Mouse (Mus musculus) limb, embryonic 15.5 days (tissue): Measurements from ENCODE around the gene Polr1c. TPM values are rescaled to one million over a fixed set of nuclear protein-coding genes. Genes with fewer than 3 reads are reported as not detected.

Experiments used
- ATAC-seq: fragments of 200-750 bp; cut with Nextera tagmentation; 2 replicates; pipeline ENCODE4 v1.8.0; 2017; ENCODE audit warnings: low read depth, moderate TSS enrichment; ENCODE audit not compliant: insufficient number of reproducible peaks, low FRiP score, low TSS enrichment
- H3K27ac ChIP-seq: fragments of 300-500 bp; sonication (generic); 2 replicates; pipeline ENCODE4 v1.5.1; 2015; ENCODE audit warnings: moderate library complexity, mild to moderate bottlenecking, inconsistent platforms
- H3K27me3 ChIP-seq: fragments of 300-500 bp; sonication (generic); 2 replicates; pipeline ENCODE4 v1.6.1; 2015; ENCODE audit warnings: inconsistent platforms
- H3K36me3 ChIP-seq: fragments of 300-500 bp; sonication (generic); 2 replicates; pipeline ENCODE4 v1.6.1; 2015; ENCODE audit warnings: inconsistent platforms
- H3K4me1 ChIP-seq: fragments of 300-500 bp; sonication (generic); 2 replicates; pipeline ENCODE4 v1.6.1; 2015; ENCODE audit warnings: inconsistent platforms
- H3K4me2 ChIP-seq: fragments of 300-500 bp; sonication (generic); 2 replicates; pipeline ENCODE4 v1.6.1; 2015; ENCODE audit warnings: mild to moderate bottlenecking, inconsistent platforms
- H3K4me3 ChIP-seq: fragments of 300-500 bp; sonication (generic); 2 replicates; pipeline ENCODE4 v1.5.1; 2015; ENCODE audit warnings: mild to moderate bottlenecking, inconsistent platforms
- H3K9ac ChIP-seq: fragments of 300-500 bp; sonication (generic); 2 replicates; pipeline ENCODE4 v1.6.1; 2015; ENCODE audit warnings: inconsistent platforms
- H3K9me3 ChIP-seq: fragments of 300-500 bp; sonication (generic); 2 replicates; pipeline ENCODE4 v1.6.1; 2016; ENCODE audit warnings: inconsistent platforms
- WGBS: fragments of 180-500 bp; shearing (Covaris S2); methylation state at CpG from one replicate; pipeline ENCODE4 v1.1.7; 2015; 5-methylcytosine and 5-hydroxymethylcytosine counted together
- polyA plus RNA-seq: library from polyadenylated mRNA; unstranded; fragments of >200 nt; fragmentation: Nextera tagmentation; extraction: Ambion mirVana; gene quantifications from 2 replicates; pipeline ENCODE4 v1.2.1, GENCODE M21; 2015

Gene Polr1c
- polyA plus RNA-seq, 1 experiment from 2014 or later: 76.5 TPM

- peaks cover 8% of the 10 kb centered on the region for H3K4me1 ChIP-seq
- WGBS: 84% methylated on average over 4 of the region's 4 CpGs
- no peaks in the 10 kb centered on the region for H3K27me3 ChIP-seq
- H3K4me3 ChIP-seq: no peak overlapping the region
- no peak overlapping the region for H3K9ac ChIP-seq
- no peak overlapping the region for H3K27ac ChIP-seq
- H3K9me3 ChIP-seq: no peaks in the 10 kb centered on the region
- peaks cover 82% of the 10 kb centered on the region for H3K36me3 ChIP-seq
- ATAC-seq: no peak
- H3K4me2 ChIP-seq: no peak overlapping the region
Observed at GRCm38 (mm10) chr17:46242993-46243392, 4.9 kb downstream of the Polr1c start.

DNA sequence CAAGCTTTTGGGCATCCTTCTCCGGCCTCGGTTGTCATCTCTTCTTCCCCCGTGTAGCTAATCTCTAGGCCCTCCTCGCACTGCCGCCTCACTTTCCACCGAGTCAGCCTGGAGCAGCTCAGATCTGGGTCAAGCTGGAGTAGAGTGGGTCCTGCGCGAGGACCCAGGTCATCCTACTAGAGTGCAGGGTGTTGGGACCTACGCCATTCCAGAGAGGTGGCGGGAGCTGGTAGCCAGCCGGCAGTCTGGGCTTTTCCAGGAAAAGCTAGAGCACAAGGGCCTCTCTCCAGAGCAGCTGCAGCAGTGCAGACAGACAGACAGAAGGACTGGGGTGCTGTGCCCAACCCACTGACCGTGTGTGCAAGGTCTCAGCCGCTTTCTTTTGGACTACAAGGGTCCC is 5.6 kb downstream of the Polr1c start:
- H3K27me3 ChIP-seq: no peaks in the 10 kb centered on the region
- peaks cover 89% of the 10 kb centered on the region for H3K36me3 ChIP-seq
- no peak for ATAC-seq
- H3K9ac ChIP-seq: no peak overlapping the region
- H3K27ac ChIP-seq: no peak overlapping the region
- 86% methylated on average over 13 of the region's 13 CpGs for WGBS
- H3K4me3 ChIP-seq: no peak overlapping the region
- H3K4me1 ChIP-seq: peaks cover 8% of the 10 kb centered on the region
- no peaks in the 10 kb centered on the region for H3K9me3 ChIP-seq
- H3K4me2 ChIP-seq: no peak overlapping the region

DNA sequence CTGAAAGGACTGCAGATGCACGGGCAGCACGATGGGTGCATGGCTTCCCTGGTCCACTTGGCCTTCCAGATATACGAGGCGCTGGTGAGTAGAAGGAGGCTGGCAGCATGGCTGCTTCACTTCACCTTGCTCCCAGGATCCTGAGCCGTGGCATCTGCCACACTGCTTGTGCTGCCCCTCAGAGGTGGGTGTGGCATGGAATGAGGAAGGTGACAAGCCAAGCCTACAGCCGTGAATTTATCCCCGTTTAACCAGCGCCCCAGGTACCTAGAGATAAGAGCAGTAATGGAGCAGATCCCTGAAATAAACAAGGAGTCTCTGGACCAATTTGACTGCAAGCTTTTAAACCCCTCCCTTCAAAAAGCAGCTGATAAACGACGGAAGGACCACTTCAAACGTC is 6.4 kb downstream of the Polr1c start:
- H3K4me3 ChIP-seq: no peak overlapping the region
- no peak overlapping the region for H3K27ac ChIP-seq
- no peaks in the 10 kb centered on the region for H3K4me1 ChIP-seq
- no peak overlapping the region for H3K4me2 ChIP-seq
- peaks cover 97% of the 10 kb centered on the region for H3K36me3 ChIP-seq
- 63% methylated on average over 11 of the region's 11 CpGs for WGBS
- no peaks in the 10 kb centered on the region for H3K27me3 ChIP-seq
- no peak overlapping the region for H3K9ac ChIP-seq
- no peak for ATAC-seq
- H3K9me3 ChIP-seq: no peaks in the 10 kb centered on the region

- no peaks in the 10 kb centered on the region for H3K9me3 ChIP-seq
- no peaks in the 10 kb centered on the region for H3K4me1 ChIP-seq
- WGBS: 90% methylated on average over 15 of the region's 15 CpGs
- H3K4me2 ChIP-seq: no peak overlapping the region
- H3K4me3 ChIP-seq: no peak overlapping the region
- no peaks in the 10 kb centered on the region for H3K27me3 ChIP-seq
- H3K36me3 ChIP-seq: peaks cover 92% of the 10 kb centered on the region
- no peak overlapping the region for H3K27ac ChIP-seq
- H3K9ac ChIP-seq: no peak overlapping the region
- no peak for ATAC-seq
Observed at GRCm38 (mm10) chr17:46239516-46240114, 8.2 kb downstream of the Polr1c start.

- ATAC-seq: no peak
- no peaks in the 10 kb centered on the region for H3K27me3 ChIP-seq
- no peak overlapping the region for H3K9ac ChIP-seq
- no peaks in the 10 kb centered on the region for H3K4me1 ChIP-seq
- H3K27ac ChIP-seq: no peak overlapping the region
- no peak overlapping the region for H3K4me3 ChIP-seq
- 81% methylated on average over 5 of the region's 5 CpGs for WGBS
- H3K9me3 ChIP-seq: no peaks in the 10 kb centered on the region
- no peak overlapping the region for H3K4me2 ChIP-seq
- H3K36me3 ChIP-seq: peaks cover 88% of the 10 kb centered on the region
Observed at GRCm38 (mm10) chr17:46237480-46237879, 10.4 kb downstream of the Polr1c start.

DNA sequence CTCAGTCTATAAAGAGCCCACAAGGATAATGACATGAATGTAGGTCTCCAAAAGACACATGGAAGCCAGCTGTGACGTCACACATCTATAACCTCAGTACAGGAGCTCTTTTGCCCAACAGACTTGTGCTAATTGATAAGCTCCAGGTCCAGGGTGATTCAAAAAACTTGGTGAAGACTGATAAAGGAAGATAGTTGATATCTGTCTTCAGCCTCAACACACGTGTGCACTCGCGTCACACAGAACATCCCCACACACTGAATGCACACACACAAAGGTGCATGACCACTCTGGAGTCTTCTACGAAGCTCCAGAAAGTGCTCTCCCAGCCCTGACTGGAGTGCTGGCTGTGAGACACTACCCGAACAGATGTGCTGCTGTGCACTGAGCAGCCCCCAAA is 10.8 kb downstream of the Polr1c start:
- 89% methylated on average over 6 of the region's 6 CpGs for WGBS
- H3K4me2 ChIP-seq: no peak overlapping the region
- H3K4me1 ChIP-seq: no peaks in the 10 kb centered on the region
- peaks cover 84% of the 10 kb centered on the region for H3K36me3 ChIP-seq
- H3K9me3 ChIP-seq: no peaks in the 10 kb centered on the region
- no peaks in the 10 kb centered on the region for H3K27me3 ChIP-seq
- ATAC-seq: no peak
- H3K27ac ChIP-seq: no peak overlapping the region
- no peak overlapping the region for H3K9ac ChIP-seq
- no peak overlapping the region for H3K4me3 ChIP-seq

DNA sequence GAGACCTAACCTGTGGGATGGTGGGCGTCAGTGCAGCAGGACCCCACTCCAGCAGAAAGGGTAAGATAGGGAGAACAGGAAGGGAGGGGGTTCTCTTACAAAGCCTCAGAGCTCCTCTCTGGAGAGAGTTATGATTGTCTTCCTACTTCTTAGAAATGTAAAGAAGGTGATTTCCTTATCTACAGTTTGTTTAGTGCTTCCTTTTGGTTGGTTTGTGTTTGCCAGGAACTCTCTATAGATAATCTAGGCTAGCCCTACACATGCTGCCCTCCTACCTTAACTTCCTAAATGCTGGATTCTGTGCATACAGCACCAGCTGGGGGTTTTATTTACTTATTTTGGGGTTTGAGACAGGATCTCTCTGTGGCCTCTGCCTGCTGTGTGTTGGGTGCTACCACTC is 11.8 kb downstream of the Polr1c start:
- Histone ChIP-seq H3K4me1 (no peaks in the 10 kb centered on the region), H3K9me3 (no peaks in the 10 kb centered on the region), H3K27me3 (no peaks in the 10 kb centered on the region), H3K36me3 (peaks cover 81% of the 10 kb centered on the region), H3K27ac (no peak overlapping the region), H3K4me2 (no peak overlapping the region), H3K9ac (no peak overlapping the region), H3K4me3 (no peak overlapping the region)
- 89% methylated on average over 1 of the region's 1 CpGs for WGBS
- no peak for ATAC-seq

DNA sequence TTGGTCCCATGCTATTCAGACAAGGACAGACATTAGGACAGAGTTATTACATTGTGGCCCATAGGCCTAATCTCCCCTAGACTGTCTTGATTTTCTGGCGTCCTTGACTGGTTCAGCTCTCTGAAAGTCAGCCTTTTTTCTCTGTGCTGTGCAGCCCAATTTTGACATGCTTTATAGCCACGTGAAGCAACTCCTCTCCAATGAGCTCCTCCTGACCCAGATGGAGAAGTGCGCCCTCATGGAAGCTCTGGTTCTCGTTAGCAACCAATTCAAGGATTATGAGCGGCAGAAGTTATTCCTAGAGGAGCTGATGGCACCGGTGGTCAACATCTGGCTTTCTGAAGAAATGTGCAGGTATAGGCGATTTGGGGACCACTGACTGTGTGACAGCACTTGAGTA is 20.3 kb downstream of the Polr1c start:
- H3K36me3 ChIP-seq: peaks cover 90% of the 10 kb centered on the region

DNA sequence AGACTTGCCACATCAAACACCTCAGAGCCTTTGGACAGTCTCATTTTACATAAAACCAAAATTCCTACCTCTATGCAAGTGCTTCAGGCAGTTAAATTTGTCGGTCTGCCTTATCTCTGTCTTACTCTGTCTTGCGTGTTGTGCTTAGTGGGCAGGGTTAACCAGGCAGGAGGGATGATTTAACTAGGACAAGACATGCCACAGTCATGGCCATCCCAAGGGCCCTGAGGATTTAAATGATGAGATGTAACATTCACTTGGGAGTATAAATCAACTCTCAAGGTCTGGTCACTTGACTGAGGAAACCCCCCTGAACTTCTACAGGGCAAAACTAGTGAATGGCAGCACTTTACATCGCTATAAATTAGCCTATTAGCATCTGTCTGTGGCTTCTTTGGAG is 26.3 kb downstream of the Polr1c start:
- 88% methylated on average over 3 of the region's 3 CpGs for WGBS
- H3K27me3 ChIP-seq: no peaks in the 10 kb centered on the region
- ATAC-seq: no peak
- peaks cover 97% of the 10 kb centered on the region for H3K36me3 ChIP-seq
- H3K9ac ChIP-seq: no peak overlapping the region
- no peak overlapping the region for H3K27ac ChIP-seq
- no peak overlapping the region for H3K4me3 ChIP-seq
- H3K9me3 ChIP-seq: no peaks in the 10 kb centered on the region
- no peaks in the 10 kb centered on the region for H3K4me1 ChIP-seq
- no peak overlapping the region for H3K4me2 ChIP-seq

More for the DNA sequence above, 20.3 kb downstream of the Polr1c start:
- ATAC-seq: no peak
- H3K9ac ChIP-seq: no peak overlapping the region
- H3K27ac ChIP-seq: no peak overlapping the region
- no peak overlapping the region for H3K4me3 ChIP-seq
- no peaks in the 10 kb centered on the region for H3K4me1 ChIP-seq
- H3K9me3 ChIP-seq: no peaks in the 10 kb centered on the region
- H3K4me2 ChIP-seq: no peak overlapping the region
- no peaks in the 10 kb centered on the region for H3K27me3 ChIP-seq
- WGBS: 51% methylated on average over 7 of the region's 7 CpGs

- Histone ChIP-seq H3K36me3 (peaks cover 92% of the 10 kb centered on the region), H3K4me1 (no peaks in the 10 kb centered on the region), H3K4me3 (no peak overlapping the region), H3K9ac (no peak overlapping the region), H3K4me2 (no peak overlapping the region), H3K27ac (no peak overlapping the region), H3K27me3 (no peaks in the 10 kb centered on the region), H3K9me3 (no peaks in the 10 kb centered on the region)
- no peak for ATAC-seq
- 80% methylated on average over 3 of the region's 3 CpGs for WGBS
Observed at GRCm38 (mm10) chr17:46210550-46210949, 37.3 kb downstream of the Polr1c start.

DNA sequence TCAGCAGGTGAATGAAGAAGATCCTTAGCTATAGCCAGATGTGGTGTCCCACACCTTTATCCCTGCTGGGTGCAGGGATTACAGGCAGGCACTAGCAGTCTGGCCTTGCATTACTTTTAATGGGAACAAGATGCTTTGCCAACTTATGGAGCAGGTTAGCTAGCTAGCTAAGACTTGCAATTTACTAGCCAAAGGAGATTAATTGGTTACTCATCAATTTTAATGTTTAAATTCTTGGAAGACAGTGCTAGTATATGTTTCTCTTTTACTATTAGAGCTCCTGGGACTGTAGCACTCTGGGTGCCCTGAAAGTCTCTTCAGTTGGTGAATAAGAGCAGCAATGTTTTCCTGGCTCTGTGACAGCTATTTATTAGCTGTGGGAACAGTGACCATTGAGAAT is 41.2 kb downstream of the Polr1c start:
- H3K36me3 ChIP-seq: peaks cover 66% of the 10 kb centered on the region
- no peak for ATAC-seq
- no peak overlapping the region for H3K9ac ChIP-seq
- no peaks in the 10 kb centered on the region for H3K9me3 ChIP-seq
- no peak overlapping the region for H3K4me3 ChIP-seq
- H3K27me3 ChIP-seq: no peaks in the 10 kb centered on the region
- H3K4me2 ChIP-seq: no peak overlapping the region
- no peak overlapping the region for H3K27ac ChIP-seq
- peaks cover 14% of the 10 kb centered on the region for H3K4me1 ChIP-seq

GRCm38 (mm10) chr17:46203078-46203477 is 44.8 kb downstream of the Polr1c start:
- peak overlapping the region; percentile 81 for H3K9ac ChIP-seq
- 0% methylated on average over 20 of the region's 20 CpGs for WGBS
- H3K4me3 ChIP-seq: peak overlapping the region; percentile 74
- H3K27me3 ChIP-seq: no peaks in the 10 kb centered on the region
- peaks cover 48% of the 10 kb centered on the region for H3K36me3 ChIP-seq
- peaks cover 20% of the 10 kb centered on the region for H3K4me1 ChIP-seq
- H3K27ac ChIP-seq: peak overlapping the region; percentile 79
- peak overlapping the region; percentile 63 for H3K4me2 ChIP-seq
- H3K9me3 ChIP-seq: no peaks in the 10 kb centered on the region
- 0 out of 2 replicates have a peak, but pooled peaks have one; percentile 16 for ATAC-seq
